Mouse (Mus musculus): ENCODE data around the gene Ahnak. TPM values are rescaled to one million over a fixed set of nuclear protein-coding genes. Genes with fewer than 3 reads are reported as not detected.
A peak's percentile ranks its signal among the peaks of the same experiment; 100 is the strongest.

The Ahnak gene
- total and polyA plus RNA-seq, 3 experiments, result 1.2 to 2.2 TPM; not detected in 1

- Histone ChIP-seq H3K4me1 (ENCODE audit: control insufficient read depth in 1 of 2, insufficient read depth in 2 of 2, low read length in 2 of 2) (no peaks in the 10 kb centered on the region), H3K79me2 (ENCODE audit: control insufficient read depth, insufficient read depth, low read length, poor library complexity) (no peaks in the 10 kb centered on the region), H3K36me3 (ENCODE audit: control insufficient read depth in 1 of 2, insufficient read depth in 2 of 2, low read length in 2 of 2) (no peaks in the 10 kb centered on the region), H3K9ac (ENCODE audit: control insufficient read depth, low read depth, low read length, poor library complexity, severe bottlenecking) (no peak overlapping the region), H3K27me3 (ENCODE audit: control insufficient read depth in 1 of 2, insufficient read depth in 2 of 2, low read length in 2 of 2) (peaks cover 0 to 4% of the 10 kb centered on the region in 2 experiments; a peak in 2 of 4 replicates), H3K4me3 (ENCODE audit: control insufficient read depth in 1 of 2, insufficient read depth in 1 of 2, low read depth in 2 of 2, low read length in 2 of 2) (no peak overlapping the region), H3K27ac (ENCODE audit: control insufficient read depth, low read depth, low read length) (no peak overlapping the region), H3K9me3 (replicated peaks; ENCODE audit: insufficient read depth, low read length) (no peaks in the 10 kb centered on the region)
- TF ChIP-seq MAFK (IDR thresholded peaks at IDR 0.05; ENCODE audit: borderline replicate concordance, low read depth, low read length) (peak; percentile 84), NRF1 (IDR thresholded peaks at IDR 0.05; ENCODE audit: insufficient read depth, low read depth, low read length, poor library complexity, severe bottlenecking) (no peak)
- no peak for DNase-seq (ENCODE audit: low read depth, low spot score)
These were observed 111.4 kb downstream of the Ahnak start for GRCm38 (mm10) chr19:9100297-9101061.

DNA sequence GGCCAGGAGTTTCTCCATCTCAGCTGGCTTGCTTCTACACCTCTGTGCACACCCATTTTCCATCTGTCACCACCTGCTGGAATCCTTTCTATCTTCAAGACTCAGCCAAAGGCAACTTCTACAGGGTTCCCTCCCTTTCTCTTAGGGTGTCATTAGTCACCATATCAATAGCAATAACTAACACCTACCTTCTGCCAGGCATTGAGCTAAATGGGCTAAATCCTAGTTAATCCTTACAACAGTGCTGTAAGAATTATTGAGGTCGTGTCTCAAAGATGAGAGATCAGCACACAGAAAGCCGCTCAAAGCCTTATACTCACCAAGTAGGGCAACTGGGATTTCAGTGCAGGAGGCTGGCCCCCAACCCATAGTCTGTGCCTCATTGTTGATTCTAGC is 112.0 kb downstream of the Ahnak start:
- no peak overlapping the region for H3K4me3 ChIP-seq (ENCODE audit: control insufficient read depth in 1 of 2, insufficient read depth in 1 of 2, low read depth in 2 of 2, low read length in 2 of 2)
- no peaks in the 10 kb centered on the region for H3K9me3 ChIP-seq (replicated peaks; ENCODE audit: insufficient read depth, low read length)
- no peak for DNase-seq (ENCODE audit: low read depth, low spot score)
- H3K9ac ChIP-seq (ENCODE audit: control insufficient read depth, low read depth, low read length, poor library complexity, severe bottlenecking), result no peak overlapping the region
- no peaks in the 10 kb centered on the region for H3K36me3 ChIP-seq (ENCODE audit: control insufficient read depth in 1 of 2, insufficient read depth in 2 of 2, low read length in 2 of 2)
- TF ChIP-seq EP300 (IDR thresholded peaks at IDR 0.05; ENCODE audit: low read depth in 1 of 2, low read length in 2 of 2) (no peak), NRF1 (IDR thresholded peaks at IDR 0.05; ENCODE audit: insufficient read depth, low read depth, low read length, poor library complexity, severe bottlenecking) (no peak), E2F4 (IDR thresholded peaks at IDR 0.05; ENCODE audit: borderline replicate concordance, low read depth, low read length) (no peak), ETS1 (IDR thresholded peaks at IDR 0.05; ENCODE audit: low read depth, low read length) (no peak), RCOR1 (IDR thresholded peaks at IDR 0.05; ENCODE audit: low read depth, low read length) (no peak), TAL1 (IDR thresholded peaks at IDR 0.05; ENCODE audit: low read length) (no peak), MYC (IDR thresholded peaks at IDR 0.05; ENCODE audit: low read depth, low read length) (no peak), MEF2A (IDR thresholded peaks at IDR 0.05; ENCODE audit: extremely low read depth, insufficient replicate concordance, low read depth, low read length, poor library complexity, severe bottlenecking) (no peak), CTCF (IDR thresholded peaks at IDR 0.05 in 2 of 3, conservative IDR thresholded peaks at IDR 0.05 in 1 of 3; ENCODE audit: control insufficient read depth in 1 of 3, insufficient read depth in 1 of 3, low read depth in 2 of 3, low read length in 3 of 3, poor library complexity in 1 of 3, severe bottlenecking in 1 of 3) (no peak), TCF12 (IDR thresholded peaks at IDR 0.05; ENCODE audit: low read depth, low read length) (no peak), NELFE (IDR thresholded peaks at IDR 0.05; ENCODE audit: low read depth, low read length) (no peak), CHD2 (IDR thresholded peaks at IDR 0.05; ENCODE audit: low read length) (no peak), ZMIZ1 (IDR thresholded peaks at IDR 0.05; ENCODE audit: low read depth, low read length) (no peak), RAD21 (IDR thresholded peaks at IDR 0.05; ENCODE audit: low read depth, low read length) (no peak), CHD1 (IDR thresholded peaks at IDR 0.05; ENCODE audit: low read depth, low read length) (no peak)
- no peaks in the 10 kb centered on the region for H3K79me2 ChIP-seq (ENCODE audit: control insufficient read depth, insufficient read depth, low read length, poor library complexity)
- H3K4me1 ChIP-seq (ENCODE audit: control insufficient read depth in 1 of 2, insufficient read depth in 2 of 2, low read length in 2 of 2), result no peaks in the 10 kb centered on the region
- H3K27ac ChIP-seq (ENCODE audit: control insufficient read depth, low read depth, low read length), result no peak overlapping the region
- H3K27me3 ChIP-seq (ENCODE audit: control insufficient read depth in 1 of 2, insufficient read depth in 2 of 2, low read length in 2 of 2), result peaks cover 0 to 4% of the 10 kb centered on the region in 2 experiments; a peak in 2 of 4 replicates

Data from MEL (cell line).